Mouse (Mus musculus): ENCODE measurements around the gene Prr12.

DNA sequence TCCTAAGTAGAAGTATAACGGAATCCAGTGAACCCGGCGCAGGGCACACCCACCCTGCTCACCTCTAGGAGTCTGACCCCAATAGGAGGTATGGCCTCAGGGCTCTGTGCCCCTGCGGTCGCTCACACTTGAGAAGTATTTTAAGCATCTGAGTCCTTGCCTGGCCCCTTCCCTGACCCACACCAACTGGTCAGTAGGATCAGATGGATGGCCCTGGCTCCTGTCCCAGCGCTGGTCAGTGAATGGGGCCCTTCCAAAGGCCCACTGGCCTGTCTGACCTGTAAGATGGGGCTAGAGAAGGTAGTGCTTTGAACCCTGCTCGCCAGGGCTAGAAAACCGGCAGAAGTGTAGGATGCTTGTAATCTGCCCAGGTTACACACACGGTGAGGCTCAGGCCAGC, 11.8 kb downstream of the Prr12 start:
- TF ChIP-seq CTCF (IDR thresholded peaks at IDR 0.05; ENCODE audit: low read depth): no peak
- TF ChIP-seq EP300 (IDR thresholded peaks at IDR 0.05; ENCODE audit: low read depth): no peak

Data from heart, postnatal 0 days (tissue).